Mouse (Mus musculus) neural tube, embryonic 15.5 days (tissue): ENCODE measurements around the gene Syce2. TPM values are rescaled to one million over a fixed set of nuclear protein-coding genes. Genes with fewer than 3 reads are reported as not detected.

Experiments used
- ATAC-seq: fragments of 200-750 bp; cut with Nextera tagmentation; 2 replicates; pipeline ENCODE4 v1.8.0; 2017; ENCODE audit warnings: mild to moderate bottlenecking, moderate TSS enrichment, moderate library complexity; ENCODE audit not compliant: low FRiP score
- H3K27ac ChIP-seq: fragments of 300-500 bp; sonication (generic); replicated peaks from 2 replicates; pipeline ENCODE4 v1.5.1; 2015; ENCODE audit warnings: mild to moderate bottlenecking, inconsistent platforms
- H3K27me3 ChIP-seq: fragments of 300-500 bp; sonication (generic); replicated peaks from 2 replicates; pipeline ENCODE4 v1.6.1; 2015; ENCODE audit warnings: inconsistent platforms
- H3K36me3 ChIP-seq: fragments of 300-500 bp; sonication (generic); 2 replicates; pipeline ENCODE4 v1.6.1; 2015; ENCODE audit warnings: inconsistent platforms
- H3K4me1 ChIP-seq: fragments of 300-500 bp; sonication (generic); 2 replicates; pipeline ENCODE4 v1.6.1; 2015; ENCODE audit warnings: inconsistent platforms
- H3K4me2 ChIP-seq: fragments of 300-500 bp; sonication (generic); 2 replicates; pipeline ENCODE4 v1.6.1; 2015; ENCODE audit warnings: inconsistent platforms, mild to moderate bottlenecking, moderate library complexity
- H3K4me3 ChIP-seq: fragments of 300-500 bp; sonication (generic); replicated peaks from 2 replicates; pipeline ENCODE4 v1.5.1; 2015; ENCODE audit warnings: mild to moderate bottlenecking, inconsistent platforms
- H3K9ac ChIP-seq: fragments of 300-500 bp; sonication (generic); replicated peaks from 2 replicates; pipeline ENCODE4 v1.6.1; 2015; ENCODE audit warnings: mild to moderate bottlenecking, inconsistent platforms
- H3K9me3 ChIP-seq: fragments of 300-500 bp; sonication (generic); replicated peaks from 2 replicates; pipeline ENCODE4 v1.6.1; 2016; ENCODE audit warnings: inconsistent platforms
- WGBS: fragments of 180-500 bp; shearing (Covaris S2); methylation state at CpG from one replicate; pipeline ENCODE4 v1.1.7; 2015; ENCODE audit warnings: mixed read lengths; 5-methylcytosine and 5-hydroxymethylcytosine counted together
- polyA plus RNA-seq: library from polyadenylated mRNA; unstranded; fragments of >200 nt; fragmentation: Nextera tagmentation; extraction: Ambion mirVana; gene quantifications from 2 replicates; pipeline ENCODE4 v1.2.1, GENCODE M21; 2015

Gene Syce2
- polyA plus RNA-seq, 1 experiment from 2014 or later, result 26.4 TPM

DNA sequence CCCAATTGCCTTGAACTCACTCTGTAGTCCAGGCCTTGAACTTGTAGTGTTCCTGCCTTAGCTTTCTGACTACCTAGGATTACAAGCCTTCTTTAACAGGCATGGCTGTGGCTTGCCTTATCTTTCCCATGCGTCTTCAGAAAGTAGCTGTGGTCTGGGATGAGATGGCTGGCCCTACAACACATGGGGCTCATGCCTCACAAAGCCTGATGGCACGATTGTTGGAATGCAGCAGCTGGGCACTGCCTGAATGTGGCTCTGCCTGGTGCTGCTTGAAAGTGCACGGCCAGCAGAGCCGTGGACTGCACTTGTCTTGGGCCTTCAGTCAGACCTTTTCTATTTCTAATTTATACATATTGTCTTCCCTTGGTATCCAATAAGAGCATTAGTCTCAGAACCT, 12.8 kb downstream of the Syce2 start:
- Histone ChIP-seq H3K9me3 (no peaks in the 10 kb centered on the region), H3K36me3 (peaks cover 39% of the 10 kb centered on the region), H3K27ac (no peak overlapping the region), H3K27me3 (no peaks in the 10 kb centered on the region), H3K4me2 (no peak overlapping the region), H3K4me3 (no peak overlapping the region), H3K9ac (no peak overlapping the region), H3K4me1 (no peaks in the 10 kb centered on the region)
- WGBS, result 94% methylated on average over 4 of the region's 4 CpGs
- ATAC-seq, result no peak

DNA sequence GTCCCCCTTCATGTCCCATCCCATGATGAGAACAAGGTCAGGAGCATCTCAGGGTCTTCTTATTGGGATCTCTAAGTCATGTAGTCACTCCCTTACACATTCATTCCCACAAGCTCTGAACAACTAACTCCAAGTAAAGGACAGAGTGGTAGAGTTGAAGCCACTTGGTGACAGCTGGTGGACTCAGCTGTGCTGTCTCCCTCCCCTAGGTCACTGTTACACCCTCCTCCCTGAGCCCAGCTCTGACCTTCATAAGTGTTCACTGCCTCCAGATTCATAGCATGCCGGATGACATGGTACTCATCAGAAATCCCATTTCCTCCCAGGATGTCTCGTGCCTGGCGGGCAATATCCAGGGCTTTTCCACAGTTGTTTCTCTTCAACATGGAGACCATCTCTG, 16.4 kb downstream of the Syce2 start:
- Histone ChIP-seq H3K27me3 (no peaks in the 10 kb centered on the region), H3K9ac (no peak overlapping the region), H3K27ac (no peak overlapping the region), H3K4me1 (peaks cover 13% of the 10 kb centered on the region), H3K9me3 (no peaks in the 10 kb centered on the region), H3K36me3 (peaks cover 48% of the 10 kb centered on the region), H3K4me3 (no peak overlapping the region), H3K4me2 (no peak overlapping the region)
- no peak for ATAC-seq
- WGBS, result 96% methylated on average over 3 of the region's 3 CpGs

DNA sequence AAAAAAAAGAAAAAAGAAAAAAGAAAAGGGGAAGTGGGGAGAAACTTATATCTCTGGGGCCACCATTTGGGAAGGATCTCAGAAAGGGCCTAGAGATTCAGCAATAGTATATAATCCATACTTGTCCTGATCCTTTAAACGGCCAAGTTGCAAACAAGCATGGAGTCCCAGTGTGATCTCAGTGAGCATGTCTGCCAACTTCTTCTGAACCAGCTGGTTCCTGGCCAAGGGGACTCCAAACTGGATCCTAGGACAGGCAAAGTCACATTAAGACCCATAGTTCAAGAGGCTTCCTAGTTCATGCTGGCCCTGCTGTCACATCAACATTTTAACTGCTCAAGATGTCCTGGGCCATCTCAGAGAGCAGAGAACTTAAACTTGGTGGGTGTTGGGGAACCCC, 17.2 kb downstream of the Syce2 start:
- Histone ChIP-seq H3K9me3 (no peaks in the 10 kb centered on the region), H3K4me2 (no peak overlapping the region)
- WGBS, result 100% methylated on average over 1 of the region's 1 CpGs

DNA sequence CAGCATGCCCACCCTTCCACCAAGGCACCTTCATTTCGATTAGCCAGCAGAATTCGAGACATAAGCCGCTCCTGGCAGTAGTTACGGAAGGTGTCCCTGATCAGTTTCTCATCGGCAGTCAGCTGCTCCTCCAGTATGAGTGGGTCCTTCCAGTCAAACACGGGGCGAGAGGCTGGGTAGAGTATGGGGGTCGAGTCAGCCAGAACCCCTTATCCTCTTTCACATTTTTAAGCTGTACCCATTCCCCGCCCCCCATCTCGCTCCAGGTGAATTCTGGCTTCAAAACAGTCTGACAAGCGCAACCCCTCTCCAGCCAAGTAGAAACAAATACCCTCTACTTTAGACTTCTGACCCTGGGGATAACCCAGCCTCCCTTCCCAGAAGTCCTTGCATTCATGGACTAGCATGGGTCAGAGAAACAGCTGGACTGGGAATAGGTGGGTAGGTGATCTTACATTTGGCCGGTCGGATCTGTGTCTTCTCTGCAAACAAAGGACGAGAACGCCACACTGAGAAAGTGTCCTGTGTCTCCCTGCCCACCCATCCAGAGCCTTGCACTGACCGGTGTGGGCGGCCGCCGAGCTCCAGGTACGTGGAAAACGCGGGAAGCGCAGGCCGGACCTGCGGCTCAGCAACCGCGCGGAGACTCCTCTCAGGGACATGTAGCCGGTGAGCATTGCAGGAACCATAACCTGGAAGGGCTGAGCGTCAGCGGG, 21.2 kb downstream of the Syce2 start:
- Histone ChIP-seq H3K9me3 (no peaks in the 10 kb centered on the region), H3K4me2 (peak overlapping the region; percentile 85), H3K4me1 (peaks cover 23% of the 10 kb centered on the region), H3K36me3 (peaks cover 22% of the 10 kb centered on the region), H3K27ac (peak overlapping the region; percentile 69; the same call in 1 of the 2 replicates), H3K9ac (peak overlapping the region; percentile 73), H3K27me3 (no peaks in the 10 kb centered on the region), H3K4me3 (peak overlapping the region; percentile 68)
- peak; percentile 64 for ATAC-seq
- WGBS, result 11% methylated on average over 31 of the region's 31 CpGs

More for the DNA sequence above, 17.2 kb downstream of the Syce2 start:
- Histone ChIP-seq H3K27me3 (no peaks in the 10 kb centered on the region), H3K27ac (no peak overlapping the region), H3K4me1 (peaks cover 17% of the 10 kb centered on the region), H3K9ac (no peak overlapping the region), H3K36me3 (peaks cover 48% of the 10 kb centered on the region), H3K4me3 (no peak overlapping the region)
- ATAC-seq, result no peak

DNA sequence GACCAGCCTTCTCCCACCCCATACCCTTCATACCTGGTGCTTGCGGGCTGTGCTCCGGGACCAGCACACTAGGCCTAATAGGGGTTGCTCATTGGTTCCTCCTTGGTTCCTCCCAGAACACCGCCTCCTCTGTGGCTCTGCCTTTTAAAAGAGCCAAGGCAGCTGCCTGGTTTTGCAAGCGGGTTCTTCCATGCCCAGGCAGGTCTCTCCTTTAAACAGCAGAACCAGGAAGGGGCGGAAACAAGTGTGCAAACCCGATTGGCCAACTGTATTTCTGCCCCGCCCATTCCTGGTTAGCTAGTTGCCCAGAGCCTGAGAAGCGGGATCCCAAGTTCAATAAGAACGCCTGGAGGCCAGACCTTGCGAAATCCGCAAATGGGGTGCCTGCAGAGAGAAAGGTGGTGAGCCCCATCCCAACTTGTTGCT, 21.8 kb downstream of the Syce2 start, which contains the start of gene Gcdh:
Gene Gcdh, minus strand, starts transcription at position 213 of the 426 bp plus-strand sequence.
- peaks cover 17% of the 10 kb centered on the region for H3K36me3 ChIP-seq
- H3K27ac ChIP-seq, result peak within 1 kb of the TSS; percentile 69; the same call in 1 of the 2 replicates
- peaks cover 23% of the 10 kb centered on the region for H3K4me1 ChIP-seq
- no peaks in the 10 kb centered on the region for H3K9me3 ChIP-seq
- ATAC-seq, result peak; percentile 99
- under 1% methylated on average over 11 of the region's 11 CpGs for WGBS
- peak within 1 kb of the TSS; percentile 85 for H3K4me2 ChIP-seq
- peak within 1 kb of the TSS; percentile 73 for H3K9ac ChIP-seq
- H3K4me3 ChIP-seq, result peak within 1 kb of the TSS; percentile 68
- H3K27me3 ChIP-seq, result no peaks in the 10 kb centered on the region

DNA sequence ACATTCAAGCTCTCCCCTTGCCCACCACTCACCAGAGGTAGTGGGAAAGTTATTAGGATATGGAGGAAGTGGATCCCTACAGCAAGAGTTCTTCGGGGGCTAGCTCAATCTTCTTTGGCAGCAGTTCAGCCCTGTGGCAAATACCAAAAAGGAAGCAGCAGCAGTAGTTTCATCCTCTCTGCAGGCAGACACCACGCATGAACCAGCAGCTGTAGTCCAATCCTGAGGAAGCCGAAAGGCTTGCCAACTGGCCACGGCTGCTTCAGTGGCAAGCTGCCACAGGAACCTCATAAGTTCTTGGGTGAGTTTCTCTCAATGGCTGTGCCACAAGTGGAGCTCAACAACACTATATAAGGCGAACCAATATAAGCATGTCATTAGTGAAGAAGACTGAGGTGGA, 24.1 kb downstream of the Syce2 start:
- Histone ChIP-seq H3K4me1 (peaks cover 23% of the 10 kb centered on the region), H3K27me3 (0 out of 2 replicates have a peak, but pooled peaks cover 4% of the 10 kb centered on the region), H3K4me3 (no peak overlapping the region), H3K27ac (no peak overlapping the region), H3K9ac (no peak overlapping the region), H3K36me3 (peaks cover 1% of the 10 kb centered on the region), H3K9me3 (no peaks in the 10 kb centered on the region), H3K4me2 (no peak overlapping the region)
- ATAC-seq, result no peak
- 81% methylated on average over 5 of the region's 5 CpGs for WGBS

DNA sequence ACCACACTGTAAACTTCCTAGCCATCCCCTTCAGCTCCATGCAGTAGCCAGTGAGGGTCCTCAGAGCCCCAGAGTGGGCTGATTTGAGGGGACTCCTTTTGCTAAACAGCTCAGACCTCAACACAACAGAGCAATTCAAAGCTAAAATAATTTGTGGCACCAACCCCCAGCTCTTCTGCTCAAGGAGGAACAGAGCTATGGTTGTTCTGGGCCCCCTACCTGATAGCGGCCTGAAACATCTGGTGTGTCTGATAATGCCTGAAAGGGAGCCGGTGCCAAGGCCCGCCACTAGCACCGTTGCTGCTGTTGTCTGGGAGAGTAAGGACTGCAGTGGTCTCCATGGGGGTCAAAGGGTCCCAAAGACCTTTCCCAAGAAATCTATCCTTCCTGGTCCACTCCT, 29.2 kb downstream of the Syce2 start:
- Histone ChIP-seq H3K27ac (no peak overlapping the region), H3K36me3 (no peaks in the 10 kb centered on the region), H3K9ac (no peak overlapping the region), H3K9me3 (no peaks in the 10 kb centered on the region), H3K4me2 (no peak overlapping the region), H3K27me3 (peaks cover 18% of the 10 kb centered on the region), H3K4me3 (no peak overlapping the region), H3K4me1 (peaks cover 14% of the 10 kb centered on the region)
- WGBS, result 68% methylated on average over 4 of the region's 4 CpGs
- ATAC-seq, result no peak

DNA sequence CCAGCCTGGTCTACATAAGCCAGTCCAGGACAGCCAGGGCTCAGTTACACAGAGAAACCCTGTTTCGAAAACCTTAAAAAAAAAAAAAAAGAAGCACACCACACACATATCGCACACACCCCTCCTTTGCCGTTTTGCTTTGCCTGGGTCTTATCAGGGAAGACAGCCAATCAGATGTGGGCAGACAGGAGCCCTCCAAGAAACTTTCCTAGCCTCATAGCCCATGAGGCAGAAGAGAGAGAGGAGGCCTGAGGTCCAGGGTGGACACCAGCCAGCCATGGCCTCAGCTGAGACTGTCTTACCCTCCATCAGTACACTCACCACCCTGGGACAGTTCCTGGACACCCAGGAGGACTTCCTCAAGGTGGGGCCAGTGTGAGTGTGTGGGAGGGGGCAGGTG, 29.8 kb downstream of the Syce2 start, which contains the start of gene Klf1:
Gene Klf1, plus strand, starts transcription at position 177 of the 400 bp plus-strand sequence.
- peak within 1 kb of the TSS; percentile 54 for H3K4me3 ChIP-seq
- ATAC-seq, result no peak
- peaks cover 18% of the 10 kb centered on the region for H3K27me3 ChIP-seq
- H3K9me3 ChIP-seq, result no peaks in the 10 kb centered on the region
- no peak within 1 kb of the TSS for H3K27ac ChIP-seq
- no peaks in the 10 kb centered on the region for H3K36me3 ChIP-seq
- peak within 1 kb of the TSS; percentile 98 for H3K4me2 ChIP-seq
- 87% methylated on average over 3 of the region's 3 CpGs for WGBS
- peaks cover 14% of the 10 kb centered on the region for H3K4me1 ChIP-seq
- H3K9ac ChIP-seq, result peak within 1 kb of the TSS; percentile 56

DNA sequence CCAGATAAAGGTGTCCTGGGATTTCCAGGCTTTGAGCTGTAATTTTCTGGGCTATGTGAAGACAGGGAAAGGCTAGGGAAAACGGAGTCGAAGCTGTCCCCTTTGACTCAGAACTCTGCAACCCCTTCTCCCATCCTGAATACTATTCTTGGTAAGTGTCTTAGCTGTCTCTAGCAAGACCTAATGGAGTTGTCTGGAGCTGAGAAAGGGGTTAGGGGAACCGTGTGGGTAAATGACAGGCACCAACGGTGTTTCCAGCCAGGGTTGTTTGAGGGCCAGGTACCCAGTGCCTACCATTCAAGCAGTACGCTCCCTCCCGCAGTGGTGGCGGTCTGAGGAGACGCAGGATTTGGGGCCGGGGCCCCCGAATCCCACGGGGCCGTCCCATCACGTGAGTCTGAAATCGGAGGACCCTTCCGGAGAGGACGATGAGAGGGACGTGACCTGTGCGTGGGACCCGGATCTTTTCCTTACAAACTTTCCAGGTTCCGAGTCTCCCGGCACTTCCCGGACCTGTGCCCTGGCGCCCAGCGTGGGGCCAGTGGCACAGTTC, 30.5 kb downstream of the Syce2 start:
- Histone ChIP-seq H3K27ac (no peak overlapping the region), H3K9ac (peak overlapping the region; percentile 56), H3K4me2 (peak overlapping the region; percentile 98), H3K27me3 (peaks cover 18% of the 10 kb centered on the region), H3K4me1 (peaks cover 14% of the 10 kb centered on the region), H3K9me3 (no peaks in the 10 kb centered on the region), H3K4me3 (peak overlapping the region; percentile 54), H3K36me3 (no peaks in the 10 kb centered on the region)
- no peak; the same call in 1 of the 2 replicates for ATAC-seq
- WGBS, result 4% methylated on average over 24 of the region's 24 CpGs

DNA sequence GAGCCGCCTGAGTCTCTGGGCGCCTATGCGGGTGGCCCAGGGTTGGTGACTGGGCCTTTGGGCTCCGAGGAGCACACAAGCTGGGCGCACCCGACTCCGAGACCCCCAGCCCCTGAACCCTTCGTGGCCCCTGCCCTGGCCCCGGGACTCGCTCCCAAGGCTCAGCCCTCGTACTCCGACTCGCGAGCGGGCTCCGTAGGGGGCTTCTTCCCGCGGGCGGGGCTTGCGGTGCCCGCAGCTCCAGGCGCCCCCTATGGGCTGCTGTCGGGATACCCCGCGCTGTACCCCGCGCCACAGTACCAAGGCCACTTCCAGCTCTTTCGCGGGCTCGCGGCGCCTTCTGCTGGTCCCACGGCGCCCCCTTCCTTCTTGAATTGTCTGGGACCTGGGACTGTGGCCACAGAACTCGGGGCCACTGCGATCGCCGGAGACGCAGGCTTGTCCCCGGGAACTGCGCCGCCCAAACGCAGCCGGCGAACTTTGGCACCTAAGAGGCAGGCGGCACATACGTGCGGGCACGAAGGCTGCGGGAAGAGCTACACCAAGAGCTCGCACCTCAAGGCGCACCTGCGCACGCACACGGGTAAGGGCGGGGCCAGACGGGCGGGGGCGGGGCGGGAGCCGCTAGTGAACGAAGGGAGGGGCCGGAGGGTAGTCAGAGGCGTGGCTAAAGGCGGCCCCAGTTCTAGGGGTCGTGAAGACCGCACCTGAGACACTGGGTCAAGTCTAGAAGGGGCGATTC, 31.2 kb downstream of the Syce2 start:
- under 1% methylated on average over 68 of the region's 68 CpGs for WGBS
- Histone ChIP-seq H3K4me2 (peak overlapping the region; percentile 98), H3K9ac (peak overlapping the region; percentile 56), H3K27ac (no peak overlapping the region), H3K9me3 (no peaks in the 10 kb centered on the region), H3K4me3 (peak overlapping the region; percentile 54), H3K36me3 (no peaks in the 10 kb centered on the region), H3K4me1 (peaks cover 14% of the 10 kb centered on the region), H3K27me3 (peaks cover 18% of the 10 kb centered on the region)
- peak; percentile 80 for ATAC-seq

DNA sequence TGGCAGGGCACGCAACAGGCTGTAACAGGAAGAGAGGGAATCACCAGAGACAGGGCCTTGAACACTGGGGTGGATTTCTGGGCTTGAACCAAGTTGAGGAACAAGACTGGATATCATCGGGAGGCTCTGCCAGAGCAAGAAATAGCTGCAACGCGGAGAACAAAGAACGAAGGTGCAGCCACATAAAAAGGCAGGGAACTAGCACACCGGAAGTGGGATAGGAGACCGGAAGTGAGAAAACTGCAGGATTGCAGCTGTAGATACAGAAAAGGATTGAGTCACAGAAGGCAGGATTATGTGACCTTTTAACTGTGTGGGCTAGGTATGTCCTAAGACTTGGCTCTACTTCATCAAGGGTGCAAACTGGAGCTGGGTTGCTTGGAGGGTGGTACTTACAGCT, 32.4 kb downstream of the Syce2 start:
- Histone ChIP-seq H3K27ac (no peak overlapping the region), H3K4me3 (no peak overlapping the region), H3K4me2 (no peak overlapping the region), H3K9me3 (no peaks in the 10 kb centered on the region), H3K36me3 (no peaks in the 10 kb centered on the region), H3K4me1 (peaks cover 26% of the 10 kb centered on the region), H3K9ac (no peak overlapping the region), H3K27me3 (peaks cover 18% of the 10 kb centered on the region)
- no peak for ATAC-seq
- WGBS, result 93% methylated on average over 7 of the region's 7 CpGs
